Mouse (Mus musculus): ENCODE data around the gene Stk32b. TPM values are rescaled to one million over a fixed set of nuclear protein-coding genes. Genes with fewer than 3 reads are reported as not detected.

The Stk32b gene
- polyA plus RNA-seq, 1 experiment = 0.07 TPM

GRCm38 (mm10) chr5:37520441-37520840, 196.5 kb downstream of the Stk32b start:
- no peak for DNase-seq (ENCODE audit: low spot score)

- DNase-seq (ENCODE audit: low spot score) = no peak
Measured at GRCm38 (mm10) chr5:37512479-37512878, 204.5 kb downstream of the Stk32b start.

GRCm38 (mm10) chr5:37506880-37507519, 210.0 kb downstream of the Stk32b start:
- DNase-seq (ENCODE audit: low spot score) = no peak

- DNase-seq (ENCODE audit: low spot score) = no peak
Measured at GRCm38 (mm10) chr5:37494984-37495476, 221.9 kb downstream of the Stk32b start.

- DNase-seq (ENCODE audit: low spot score) = no peak
Measured at GRCm38 (mm10) chr5:37472025-37472608, 244.9 kb downstream of the Stk32b start.

GRCm38 (mm10) chr5:37471584-37471983, 245.4 kb downstream of the Stk32b start:
- DNase-seq (ENCODE audit: low spot score) = no peak

- DNase-seq (ENCODE audit: low spot score) = no peak
Measured at GRCm38 (mm10) chr5:37469031-37469430, 247.9 kb downstream of the Stk32b start.

GRCm38 (mm10) chr5:37467646-37468045, 249.3 kb downstream of the Stk32b start:
- no peak for DNase-seq (ENCODE audit: low spot score)

- no peak for DNase-seq (ENCODE audit: low spot score)
Measured at GRCm38 (mm10) chr5:37465461-37465860, 251.5 kb downstream of the Stk32b start.

- DNase-seq (ENCODE audit: low spot score) = no peak
Measured at GRCm38 (mm10) chr5:37458236-37458635, 258.7 kb downstream of the Stk32b start.

GRCm38 (mm10) chr5:37457831-37458230, 259.1 kb downstream of the Stk32b start:
- no peak for DNase-seq (ENCODE audit: low spot score)

- no peak for DNase-seq (ENCODE audit: low spot score)
Measured at GRCm38 (mm10) chr5:37457191-37457590, 259.8 kb downstream of the Stk32b start.

- DNase-seq (ENCODE audit: low spot score) = no peak
Measured at GRCm38 (mm10) chr5:37456590-37456989, 260.4 kb downstream of the Stk32b start.

- no peak for DNase-seq (ENCODE audit: low spot score)
Measured at GRCm38 (mm10) chr5:37447546-37447945, 269.4 kb downstream of the Stk32b start.

GRCm38 (mm10) chr5:37442767-37443166, 274.2 kb downstream of the Stk32b start:
- DNase-seq (ENCODE audit: low spot score) = no peak

- DNase-seq (ENCODE audit: low spot score) = no peak
Measured at GRCm38 (mm10) chr5:37435417-37435816, 281.6 kb downstream of the Stk32b start.

GRCm38 (mm10) chr5:37427210-37427609, 289.8 kb downstream of the Stk32b start:
- no peak for DNase-seq (ENCODE audit: low spot score)

- DNase-seq (ENCODE audit: low spot score) = no peak
Measured at GRCm38 (mm10) chr5:37419028-37419427, 297.9 kb downstream of the Stk32b start.

Other genes with a start within 250 kb of the Stk32b start
- 19.0 and 22.1 TPM in 2 replicates for gene Cytl1, start 18.3 kb upstream of the Stk32b start, polyA plus RNA-seq (2012; rRNA removed)
- gene Msx1, start 107.4 kb upstream of the Stk32b start, polyA plus RNA-seq (2012; rRNA removed) = 2.9 and 3.3 TPM in 2 replicates

Data from urinary bladder, adult 2 months (tissue).